12 mouse cellular contexts compared by ENCODE assay signal in genomic region chr9:64029908-64030631, GRCm38 (mm10). TPM values are rescaled to one million over a fixed set of nuclear protein-coding genes. Genes with fewer than 3 reads are reported as not detected.
DNase-seq lines count a peak whose midpoint lies in the region; ATAC-seq lines count a peak whose summit lies in the region.
"Had no signal": no experiment of that assay in that cellular context is flagged by ENCODE, and none has a peak within 500 bp of the region (broad histone marks: within the 10 kb centered on the region; RNA-seq: fewer than 3 reads in every experiment).

No protein-coding gene starts in this region.

- no peak for ATAC-seq in liver, embryonic 12.5 days
- ATAC-seq: hindbrain, postnatal 0 days; midbrain, embryonic 13.5 days had no signal

- intact Hi-C loops in gastrocnemius, postnatal 36 days (cut with DNase I): no loop called here

- 62% methylated on average over 6 of the region's 6 CpGs for WGBS in liver, embryonic 12.5 days (ENCODE audit: insufficient replicate concordance)

- no peak overlapping the region for H3K4me2 ChIP-seq in liver, embryonic 12.5 days
- H3K4me2 ChIP-seq: midbrain, embryonic 13.5 days had no signal

- H3K9ac ChIP-seq in liver, embryonic 12.5 days: 0 out of 2 replicates have a peak overlapping the region, but pooled peaks have one; percentile 32
- H3K9ac ChIP-seq: midbrain, embryonic 13.5 days had no signal

- peak overlapping the region; percentile 59; the same call in 1 of the 2 replicates for H3K27ac ChIP-seq in liver, embryonic 12.5 days
- H3K27ac ChIP-seq: embryonic facial prominence, embryonic 10.5 days; hindbrain, postnatal 0 days; midbrain, embryonic 13.5 days had no signal

- H3K4me1 ChIP-seq in liver, embryonic 12.5 days: peaks cover 71% of the 10 kb centered on the region
- H3K4me1 ChIP-seq: midbrain, embryonic 13.5 days had no signal

- no peaks in the 10 kb centered on the region for H3K27me3 ChIP-seq in liver, embryonic 12.5 days (replicated peaks)
- H3K27me3 ChIP-seq: midbrain, embryonic 13.5 days had no signal

- H3K4me3 ChIP-seq in liver, embryonic 12.5 days: no peak overlapping the region
- H3K4me3 ChIP-seq: embryonic facial prominence, embryonic 10.5 days; midbrain, embryonic 13.5 days had no signal

- no peaks in the 10 kb centered on the region for H3K36me3 ChIP-seq in liver, embryonic 12.5 days
- H3K36me3 ChIP-seq: embryonic facial prominence, embryonic 10.5 days; midbrain, embryonic 13.5 days had no signal

- H3K9me3 ChIP-seq in liver, embryonic 12.5 days (replicated peaks): no peaks in the 10 kb centered on the region
- H3K9me3 ChIP-seq: embryonic facial prominence, embryonic 10.5 days; midbrain, embryonic 13.5 days had no signal

- peak; percentile 41 for DNase-seq in kidney, adult 11 months
- DNase-seq in kidney, postnatal 25 days: no peak
- peak; percentile 37 for DNase-seq in T-cell, adult 2 months (ENCODE audit: low spot score)
- peak; percentile 89 for DNase-seq in lung, postnatal 36 days
- DNase-seq in cerebellum, postnatal 25 days: no peak
- no peak for DNase-seq in gastrocnemius, postnatal 36 days
- DNase-seq: gastrocnemius, postnatal 10 days; spleen, adult 18-20 months had no signal

RNA-seq across cellular contexts. Expression of gene Smad6, which starts 8.2 kb away (rescaled TPM):
- polyA plus RNA-seq in liver, embryonic 12.5 days (2016; fragmentation: Nextera tagmentation; extraction: Ambion mirVana): 11.7 and 12.9 TPM in 2 replicates
- total RNA-seq in gastrocnemius, postnatal 36 days (2021): 1 to 10 TPM; 3.3 to 4.0 TPM

Comparison
In these comparisons a context has a peak if more than half of its experiments do, and no peak if none do; other contexts are left out.
1. DNase-seq: peak in kidney, adult 11 months (single experiment), T-cell, adult 2 months (single experiment) and lung, postnatal 36 days (single experiment); none in kidney, postnatal 25 days (0 of 2), cerebellum, postnatal 25 days (0 of 2) and gastrocnemius, postnatal 36 days (0 of 2).